In genomic region chr5:118614116-118614515, GRCm38 (mm10) we compare ENCODE assay signal across 8 mouse cellular contexts. TPM values are rescaled to one million over a fixed set of nuclear protein-coding genes. Genes with fewer than 3 reads are reported as not detected.
DNase-seq lines count a peak whose midpoint lies in the region; ATAC-seq lines count a peak whose summit lies in the region.

No protein-coding gene starts in this region.

- H3K36me3 ChIP-seq in heart, embryonic 10.5 days, result no peaks in the 10 kb centered on the region
- H3K36me3 ChIP-seq in liver, embryonic 13.5 days, result peaks cover 11% of the 10 kb centered on the region
- H3K36me3 ChIP-seq in midbrain, embryonic 13.5 days, result no peaks in the 10 kb centered on the region

- no peaks in the 10 kb centered on the region for H3K27me3 ChIP-seq in heart, embryonic 10.5 days (ENCODE audit: insufficient read depth, poor library complexity, severe bottlenecking)
- H3K27me3 ChIP-seq in liver, embryonic 13.5 days, result no peaks in the 10 kb centered on the region
- no peaks in the 10 kb centered on the region for H3K27me3 ChIP-seq in midbrain, embryonic 13.5 days

- H3K27ac ChIP-seq in heart, embryonic 10.5 days, result 0 out of 2 replicates have a peak overlapping the region, but pooled peaks have one; percentile 47
- peak overlapping the region; percentile 3 for H3K27ac ChIP-seq in liver, embryonic 13.5 days
- H3K27ac ChIP-seq in midbrain, embryonic 13.5 days, result no peak overlapping the region

- no peak for DNase-seq in heart, embryonic 10.5 days (ENCODE audit: low spot score)
- no peak for DNase-seq in heart, postnatal 36 days
- peak; percentile 69 for DNase-seq in MN1 (ENCODE audit: low spot score)
- DNase-seq in cerebellum, postnatal 36 days, result peak; percentile 57 to 64
- DNase-seq in liver, embryonic 13.5 days, result no peak
- DNase-seq in thymus, postnatal 10 days (ENCODE audit: low spot score in 2 of 2), result no peak
- DNase-seq in spleen, postnatal 36 days (ENCODE audit: low spot score in 2 of 2), result no peak

- H3K9ac ChIP-seq in liver, embryonic 13.5 days, result no peak overlapping the region
- no peak overlapping the region for H3K9ac ChIP-seq in midbrain, embryonic 13.5 days (replicated peaks)

- no peak overlapping the region for H3K4me3 ChIP-seq in heart, embryonic 10.5 days
- H3K4me3 ChIP-seq in liver, embryonic 13.5 days (replicated peaks), result no peak overlapping the region
- no peak overlapping the region for H3K4me3 ChIP-seq in midbrain, embryonic 13.5 days (replicated peaks)

- no peak overlapping the region for H3K4me2 ChIP-seq in liver, embryonic 13.5 days
- no peak overlapping the region for H3K4me2 ChIP-seq in midbrain, embryonic 13.5 days (replicated peaks)

- intact Hi-C loops in heart, postnatal 36 days (cut with DNase I), result no loop called here

- peaks cover 64% of the 10 kb centered on the region for H3K4me1 ChIP-seq in heart, embryonic 10.5 days
- peaks cover 63% of the 10 kb centered on the region for H3K4me1 ChIP-seq in liver, embryonic 13.5 days (replicated peaks)
- H3K4me1 ChIP-seq in midbrain, embryonic 13.5 days (replicated peaks), result peaks cover 68% of the 10 kb centered on the region

- ATAC-seq in liver, embryonic 13.5 days (ENCODE audit: low read depth), result peak; percentile 45; the same call in 1 of the 2 replicates
- no peak for ATAC-seq in midbrain, embryonic 13.5 days

- no peaks in the 10 kb centered on the region for H3K9me3 ChIP-seq in heart, embryonic 10.5 days
- H3K9me3 ChIP-seq in liver, embryonic 13.5 days (replicated peaks), result no peaks in the 10 kb centered on the region
- H3K9me3 ChIP-seq in midbrain, embryonic 13.5 days, result no peaks in the 10 kb centered on the region

- WGBS in heart, embryonic 10.5 days, result 36% methylated on average over 8 of the region's 8 CpGs
- WGBS in liver, embryonic 13.5 days (ENCODE audit: insufficient replicate concordance), result 37% methylated on average over 8 of the region's 8 CpGs
- WGBS in midbrain, embryonic 13.5 days, result 47% methylated on average over 8 of the region's 8 CpGs

RNA-seq across cellular contexts. Expression of gene Med13l, which starts 53.6 kb away (rescaled TPM):
- 9.0 and 10.0 TPM in 2 replicates for polyA plus RNA-seq in heart, embryonic 10.5 days (2016; fragmentation: Nextera tagmentation; extraction: Ambion mirVana)
- total RNA-seq in heart, postnatal 36 days (2021), result 10 to 100 TPM; 29.7 to 32.2 TPM
- 10.1 and 10.2 TPM in 2 replicates for polyA plus RNA-seq in liver, embryonic 13.5 days (2015; fragmentation: Nextera tagmentation; extraction: Ambion mirVana)
- 16.8 and 16.9 TPM in 2 replicates for polyA plus RNA-seq in midbrain, embryonic 13.5 days (2015; fragmentation: Nextera tagmentation; extraction: Ambion mirVana)

Comparison
In these comparisons a context has a peak if more than half of its experiments do, and no peak if none do; other contexts are left out.
1. DNase-seq: peak in MN1 (single experiment) and cerebellum, postnatal 36 days (2 of 2); none in heart, embryonic 10.5 days (single experiment), heart, postnatal 36 days (0 of 2), liver, embryonic 13.5 days (single experiment), thymus, postnatal 10 days (0 of 2) and spleen, postnatal 36 days (0 of 2).